Mouse (Mus musculus): ENCODE data around the gene Zfp523.

DNA sequence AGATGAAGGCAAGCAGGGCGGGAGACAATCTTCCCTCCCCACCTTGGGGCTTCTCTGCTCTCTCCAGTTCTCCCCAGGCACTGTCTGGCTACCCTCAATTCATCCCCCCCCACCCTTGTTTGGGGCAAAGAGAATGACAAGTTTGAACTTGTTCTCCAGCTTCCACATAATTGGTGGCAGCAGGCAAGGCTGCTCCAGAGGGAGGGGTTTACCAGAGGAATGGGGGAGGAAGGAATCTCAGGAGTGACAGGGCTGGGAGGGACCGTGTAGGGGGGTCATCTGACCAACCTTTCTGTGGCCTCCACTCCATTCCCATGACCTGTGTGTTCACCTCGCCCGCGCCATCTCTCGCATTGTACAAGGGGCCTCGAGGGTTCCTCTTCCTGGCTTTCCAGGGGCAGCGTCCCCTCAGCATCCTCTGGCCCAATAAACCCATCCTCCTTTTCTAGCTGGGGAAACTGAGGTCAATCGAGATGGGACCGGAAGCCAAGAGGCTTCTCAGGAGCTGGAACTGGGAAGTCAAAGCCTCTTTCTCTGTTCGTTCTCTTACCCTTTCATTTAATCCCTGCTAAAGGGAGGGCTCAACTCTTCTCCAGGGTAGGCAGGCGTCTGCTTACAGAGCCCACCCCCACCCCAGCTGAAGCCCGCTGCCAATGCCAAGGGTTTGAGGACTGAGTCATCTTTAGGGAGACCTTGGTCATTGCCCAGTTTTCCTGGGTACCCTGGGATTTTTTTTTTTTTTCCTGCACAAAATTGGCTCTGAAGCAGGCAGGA is 36.3 kb upstream of the Zfp523 start:
- TF ChIP-seq CTCF (IDR thresholded peaks at IDR 0.05; ENCODE audit: borderline replicate concordance, extremely low read depth, insufficient read depth, insufficient read length) (no peak), POLR2A (IDR thresholded peaks at IDR 0.05; ENCODE audit: borderline replicate concordance, extremely low read depth, insufficient read depth, insufficient read length, poor library complexity, severe bottlenecking) (no peak)

All from brain, embryonic 14.5 days (tissue).